Mouse (Mus musculus) myocyte (in vitro differentiated cells): ENCODE data around the gene Nell1. TPM values are rescaled to one million over a fixed set of nuclear protein-coding genes. Genes with fewer than 3 reads are reported as not detected.

Experiments used
- H3K27me3 ChIP-seq: one replicate; pipeline ENCODE4 v1.6.1; 2011; ENCODE audit not compliant: control insufficient read depth, insufficient read depth, insufficient read length
- H3K36me3 ChIP-seq: one replicate; pipeline ENCODE4 v1.6.1; 2011; ENCODE audit not compliant: control insufficient read depth, insufficient read depth
- H3K4me2 ChIP-seq: one replicate; pipeline ENCODE4 v1.6.1; 2011; ENCODE audit warnings: low read depth, control low read depth
- H3K4me3 ChIP-seq: one replicate; pipeline ENCODE4 v1.5.1; 2011; ENCODE audit warnings: mild to moderate bottlenecking, control low read depth, moderate library complexity
- H3K79me2 ChIP-seq: one replicate; pipeline ENCODE4 v1.6.1; 2011; ENCODE audit not compliant: control insufficient read depth, insufficient read depth
- H3ac ChIP-seq: one replicate; pipeline ENCODE4 v1.6.1; 2011; ENCODE audit not compliant: control insufficient read depth, insufficient read length
- CEBPB ChIP-seq: IDR thresholded peaks from 2 replicates; pipeline ENCODE4 v1.6.1; 2011; ENCODE audit warnings: mild to moderate bottlenecking, moderate library complexity; ENCODE audit not compliant: poor library complexity, insufficient read depth, severe bottlenecking
- E2F4 ChIP-seq: IDR thresholded peaks from one replicate; pipeline ENCODE4 v1.6.1; 2011; ENCODE audit warnings: mild to moderate bottlenecking, control low read depth, moderate library complexity; ENCODE audit not compliant: insufficient read depth
- MAX ChIP-seq: IDR thresholded peaks from one replicate; pipeline ENCODE4 v1.6.1; 2011; ENCODE audit warnings: low read depth, mild to moderate bottlenecking, control low read depth
- MYOD1 ChIP-seq, 3 experiments: IDR thresholded peaks; one replicate each; pipeline ENCODE4 v1.6.1; 2011; ENCODE audit warnings: control low read depth in 2 of 3, low read depth in 2 of 3, mild to moderate bottlenecking in 2 of 3, moderate library complexity in 1 of 3; ENCODE audit not compliant: insufficient read length in 2 of 3, control insufficient read depth in 1 of 3
- MYOG ChIP-seq, 3 experiments: IDR thresholded peaks; one replicate each; pipeline ENCODE4 v1.6.1; 2011; ENCODE audit warnings: control low read depth in 2 of 3, low read depth in 2 of 3, mild to moderate bottlenecking in 2 of 3; ENCODE audit not compliant: insufficient read length in 2 of 3, control insufficient read depth in 1 of 3, insufficient read depth in 1 of 3
- POLR2A ChIP-seq: IDR thresholded peaks from one replicate; pipeline ENCODE4 v1.6.1; 2011; ENCODE audit warnings: low read depth, mild to moderate bottlenecking, control low read depth, moderate library complexity; ENCODE audit not compliant: insufficient read length
- POLR2AphosphoS2 ChIP-seq: IDR thresholded peaks from one replicate; pipeline ENCODE4 v1.6.1; 2011; ENCODE audit warnings: low read depth, control low read depth; ENCODE audit not compliant: insufficient read length
- REST ChIP-seq: IDR thresholded peaks from one replicate; pipeline ENCODE4 v1.6.1; 2011; ENCODE audit warnings: mild to moderate bottlenecking, control low read depth, moderate library complexity; ENCODE audit not compliant: insufficient read depth, insufficient read length
- SRF ChIP-seq: IDR thresholded peaks from one replicate; pipeline ENCODE4 v1.6.1; 2011; ENCODE audit warnings: low read depth; ENCODE audit not compliant: control insufficient read depth, insufficient read length
- TCF12 ChIP-seq: IDR thresholded peaks from one replicate; pipeline ENCODE4 v1.6.1; 2011; ENCODE audit warnings: mild to moderate bottlenecking, control low read depth; ENCODE audit not compliant: poor library complexity, insufficient read depth, severe bottlenecking
- TCF3 ChIP-seq: IDR thresholded peaks from one replicate; pipeline ENCODE4 v1.6.1; 2011; ENCODE audit warnings: low read depth, control low read depth; ENCODE audit not compliant: insufficient read length
- USF1 ChIP-seq: IDR thresholded peaks from one replicate; pipeline ENCODE4 v1.6.1; 2011; ENCODE audit warnings: low read depth, mild to moderate bottlenecking, control low read depth, moderate library complexity
- polyA plus RNA-seq: library from polyadenylated mRNA; unstranded; fragments of >200 nt; fragmentation: generic; extraction: Trizol; gene quantifications from one replicate; pipeline ENCODE4 v1.2.1, GENCODE M21; 2012; ENCODE audit warnings: missing spikeins

The Nell1 gene
- polyA plus RNA-seq, 1 experiment: not detected

DNA sequence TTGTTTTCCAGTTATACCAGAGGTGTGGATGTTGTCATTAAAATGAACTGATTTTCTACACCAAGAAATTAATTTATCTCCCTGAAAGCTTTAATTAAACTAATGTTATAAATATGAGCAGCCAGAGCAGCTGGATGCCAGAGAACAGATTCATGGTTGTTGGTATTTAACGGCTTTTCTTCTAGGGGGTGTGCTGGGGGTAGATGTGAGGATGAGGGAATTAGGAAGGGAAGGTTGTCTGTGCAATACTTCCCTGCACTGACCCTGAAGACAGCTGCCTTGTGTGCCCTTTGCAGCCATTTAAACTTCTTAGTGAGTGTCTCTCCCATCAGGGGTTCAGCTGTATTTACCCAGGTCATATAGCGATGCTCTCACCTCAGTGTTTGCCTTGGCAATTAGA lies 176.2 kb downstream of the Nell1 start:
- H3K36me3 ChIP-seq: no peaks in the 10 kb centered on the region
- no peak overlapping the region for H3ac ChIP-seq
- TF ChIP-seq TCF3 (no peak), MYOD1 (IDR thresholded peaks at IDR 0.05; ENCODE audit: control insufficient read depth in 1 of 3, insufficient read length in 2 of 3, low read depth in 2 of 3) (no peak), SRF (no peak), MAX (no peak), CEBPB (no peak), POLR2AphosphoS2 (no peak), REST (no peak), TCF12 (no peak), MYOG (IDR thresholded peaks at IDR 0.05; ENCODE audit: control insufficient read depth in 1 of 3, insufficient read depth in 1 of 3, insufficient read length in 2 of 3, low read depth in 2 of 3) (no peak), E2F4 (no peak), USF1 (no peak), POLR2A (no peak)

DNA sequence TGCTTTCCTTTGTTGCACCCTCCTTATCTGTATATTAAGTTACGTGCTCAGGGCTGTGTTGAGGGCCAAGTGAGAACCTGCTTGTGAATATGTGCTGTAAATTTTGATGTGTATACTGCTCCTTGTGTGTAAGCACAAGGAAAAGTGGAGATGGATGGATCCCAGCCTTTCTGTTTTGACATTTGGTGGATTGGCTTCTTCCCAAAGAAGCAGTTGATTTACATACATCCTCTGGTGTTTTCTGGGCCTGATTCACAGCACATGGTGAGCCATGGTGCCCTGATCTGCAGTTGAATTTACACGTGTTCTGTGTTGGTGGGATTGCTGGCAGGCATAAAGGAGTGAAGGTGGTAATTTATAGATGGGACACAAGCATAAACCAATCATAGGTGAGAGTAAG lies 179.0 kb downstream of the Nell1 start:
- Histone ChIP-seq H3K27me3 (no peaks in the 10 kb centered on the region), H3K4me3 (no peak overlapping the region), H3K79me2 (no peaks in the 10 kb centered on the region), H3K36me3 (no peaks in the 10 kb centered on the region), H3K4me2 (no peak overlapping the region), H3ac (no peak overlapping the region)
- TF ChIP-seq USF1: no peak
- no peak for TF ChIP-seq TCF12
- no peak for TF ChIP-seq E2F4
- no peak for TF ChIP-seq POLR2A
- TF ChIP-seq MAX: no peak
- TF ChIP-seq MYOD1 (IDR thresholded peaks at IDR 0.05; ENCODE audit: control insufficient read depth in 1 of 3, insufficient read length in 2 of 3, low read depth in 2 of 3): no peak
- no peak for TF ChIP-seq SRF

More for the DNA sequence above, 176.2 kb downstream of the Nell1 start:
- Histone ChIP-seq H3K27me3 (no peaks in the 10 kb centered on the region), H3K4me2 (no peak overlapping the region), H3K4me3 (no peak overlapping the region), H3K79me2 (no peaks in the 10 kb centered on the region)

DNA sequence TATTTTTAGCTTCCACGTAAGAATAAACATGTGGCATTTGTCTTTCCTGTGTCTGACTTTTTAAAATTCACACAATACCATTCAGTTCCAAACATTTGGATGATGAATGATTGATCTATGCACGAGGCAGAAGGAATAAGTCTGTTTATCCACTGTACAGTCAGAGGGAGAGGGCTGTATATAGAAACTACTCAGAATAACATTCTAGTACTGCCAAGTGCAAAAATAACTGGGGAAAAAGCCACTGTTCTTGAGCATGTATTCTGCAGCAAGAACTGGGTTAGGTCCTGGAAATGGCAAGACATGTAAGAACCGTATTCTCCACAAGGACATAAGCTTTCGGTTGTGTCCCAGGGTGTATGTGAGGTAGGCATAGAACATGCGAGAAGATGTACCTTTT lies 187.9 kb downstream of the Nell1 start:
- Histone ChIP-seq H3K36me3 (no peaks in the 10 kb centered on the region), H3K79me2 (no peaks in the 10 kb centered on the region), H3ac (no peak overlapping the region), H3K27me3 (no peaks in the 10 kb centered on the region), H3K4me3 (no peak overlapping the region), H3K4me2 (no peak overlapping the region)
- no peak for TF ChIP-seq E2F4
- no peak for TF ChIP-seq MYOG (IDR thresholded peaks at IDR 0.05; ENCODE audit: control insufficient read depth in 1 of 3, insufficient read depth in 1 of 3, insufficient read length in 2 of 3, low read depth in 2 of 3)
- TF ChIP-seq REST: no peak
- TF ChIP-seq POLR2AphosphoS2: no peak
- TF ChIP-seq SRF: no peak
- TF ChIP-seq MAX: no peak
- TF ChIP-seq TCF12: no peak
- TF ChIP-seq CEBPB: no peak

DNA sequence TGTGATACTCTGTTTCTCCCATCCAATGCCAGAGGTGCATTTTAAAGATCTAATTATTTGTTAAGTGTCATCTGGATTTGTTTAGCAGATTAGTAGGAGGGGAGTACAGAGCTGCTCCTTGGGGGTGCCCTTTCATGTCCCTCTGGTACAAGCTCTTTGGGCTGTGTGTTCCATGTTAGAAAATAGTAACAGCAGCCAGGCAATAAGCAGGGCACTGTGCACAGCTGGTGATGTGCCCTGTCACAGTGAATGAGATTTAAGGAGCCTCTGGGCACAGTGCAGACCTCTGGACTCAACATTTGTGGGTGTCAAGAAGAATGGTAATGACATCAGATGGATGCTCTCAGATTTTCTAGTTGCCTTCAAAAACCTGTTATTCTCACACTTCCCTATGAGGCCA lies 194.1 kb downstream of the Nell1 start:
- H3ac ChIP-seq: no peak overlapping the region
- no peaks in the 10 kb centered on the region for H3K79me2 ChIP-seq
- H3K36me3 ChIP-seq: no peaks in the 10 kb centered on the region
- no peak overlapping the region for H3K4me3 ChIP-seq
- no peak for TF ChIP-seq REST
- TF ChIP-seq POLR2A: no peak
- no peaks in the 10 kb centered on the region for H3K27me3 ChIP-seq
- H3K4me2 ChIP-seq: no peak overlapping the region

DNA sequence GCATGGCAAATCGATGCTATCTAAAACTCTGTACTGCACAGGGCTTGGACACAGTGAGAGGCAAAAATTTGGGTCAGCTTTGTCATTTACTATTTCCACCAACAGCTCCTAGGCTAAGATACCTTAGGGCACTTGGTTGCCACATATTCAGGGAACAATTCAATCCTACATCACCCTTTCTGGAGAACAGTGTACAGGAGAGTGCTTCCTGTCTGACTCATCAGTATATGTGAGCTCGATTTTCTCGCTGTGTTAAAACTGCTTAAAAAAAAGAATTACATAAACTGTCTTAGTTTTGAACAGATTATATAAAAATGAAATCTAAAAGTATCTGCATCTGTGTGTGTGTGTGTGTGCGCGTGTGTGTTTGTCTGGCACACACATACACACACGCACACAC lies 211.6 kb downstream of the Nell1 start:
- H3ac ChIP-seq: no peak overlapping the region
- H3K4me3 ChIP-seq: no peak overlapping the region
- H3K4me2 ChIP-seq: no peak overlapping the region
- H3K79me2 ChIP-seq: no peaks in the 10 kb centered on the region
- TF ChIP-seq TCF12 (no peak), MYOG (IDR thresholded peaks at IDR 0.05; ENCODE audit: control insufficient read depth in 1 of 3, insufficient read depth in 1 of 3, insufficient read length in 2 of 3, low read depth in 2 of 3) (no peak), POLR2AphosphoS2 (no peak), MAX (no peak)
- H3K27me3 ChIP-seq: no peaks in the 10 kb centered on the region
- H3K36me3 ChIP-seq: no peaks in the 10 kb centered on the region
